Mouse (Mus musculus): ENCODE data around the gene H2-DMb2. TPM values are rescaled to one million over a fixed set of nuclear protein-coding genes. Genes with fewer than 3 reads are reported as not detected.

Gene H2-DMb2
- total RNA-seq, 2 experiments from 2014 or later, result 1.2 to 3.0 TPM

Other genes with a start within 250 kb of the H2-DMb2 start
- gene Platr17, start 238.2 kb upstream of the H2-DMb2 start, total RNA-seq (2021), result not detected
- gene Daxx, start 233.9 kb upstream of the H2-DMb2 start, total RNA-seq (2021), result 10 to 100 TPM; 34.7 to 37.8 TPM
- gene Tapbp, start 227.4 kb upstream of the H2-DMb2 start, total RNA-seq (2021), result 100 to 1,000 TPM; 122 to 131 TPM
- gene Zbtb22, start 227.4 kb upstream of the H2-DMb2 start, total RNA-seq (2021), result 10 to 100 TPM; 43.0 to 47.1 TPM
- gene Rgl2, start 213.8 kb upstream of the H2-DMb2 start, total RNA-seq (2021), result 10 to 100 TPM; 87.9 to 94.5 TPM
- gene Pfdn6, start 203.0 kb upstream of the H2-DMb2 start, total RNA-seq (2021), result 10 to 100 TPM; 96.5 to 98.1 TPM
- gene Wdr46, start 202.6 kb upstream of the H2-DMb2 start, total RNA-seq (2021), result 10 to 100 TPM; 35.1 to 35.2 TPM
- 1 to 10 TPM; 7.1 to 7.2 TPM for gene B3galt4, start 191.8 kb upstream of the H2-DMb2 start, total RNA-seq (2021)
- gene Vps52, start 187.5 kb upstream of the H2-DMb2 start, total RNA-seq (2021), result 10 to 100 TPM; 62.8 to 72.5 TPM
- gene Rps18, start 187.3 kb upstream of the H2-DMb2 start, total RNA-seq (2021), result 1,000 to 10,000 TPM; 1,180 to 1,281 TPM
- 100 to 1,000 TPM; 173 to 174 TPM for gene H2-K1, start 143.0 kb upstream of the H2-DMb2 start, total RNA-seq (2021)
- gene Ring1, start 118.6 kb upstream of the H2-DMb2 start, total RNA-seq (2021), result 10 to 100 TPM; 49.0 to 54.3 TPM
- gene H2-Ke6, start 115.2 kb upstream of the H2-DMb2 start, total RNA-seq (2021), result 100 to 1,000 TPM; 135 to 144 TPM
- gene Slc39a7, start 111.6 kb upstream of the H2-DMb2 start, total RNA-seq (2021), result 100 to 1,000 TPM; 145 to 156 TPM
- 10 to 100 TPM; 74.5 to 78.0 TPM for gene Rxrb, start 111.5 kb upstream of the H2-DMb2 start, total RNA-seq (2021)
- gene Col11a2, start 103.9 kb upstream of the H2-DMb2 start, total RNA-seq (2021), result 1 to 10 TPM; 3.1 to 6.4 TPM
- under 1 TPM in 1 of 2 experiments, not detected in 1; 0.31 TPM for gene H2-Oa, start 51.0 kb upstream of the H2-DMb2 start, total RNA-seq (2021)
- gene H2-DMa, start 23.8 kb upstream of the H2-DMb2 start, total RNA-seq (2021), result 10 to 100 TPM; 11.2 to 11.7 TPM
- 100 to 1,000 TPM; 225 to 226 TPM for gene Brd2, start 20.7 kb upstream of the H2-DMb2 start, total RNA-seq (2021)
- gene H2-DMb1, start 9.8 kb downstream of the H2-DMb2 start, total RNA-seq (2021), result 1 to 10 TPM; 1.9 to 3.8 TPM
- 10 to 100 TPM; 20.8 to 22.1 TPM for gene Tap1, start 44.2 kb downstream of the H2-DMb2 start, total RNA-seq (2021)
- gene Psmb9, start 44.5 kb downstream of the H2-DMb2 start, total RNA-seq (2021), result 10 to 100 TPM; 12.6 to 15.0 TPM
- 10 to 100 TPM; 25.0 to 27.4 TPM for gene Psmb8, start 54.4 kb downstream of the H2-DMb2 start, total RNA-seq (2021)
- 10 to 100 TPM; 32.9 to 33.2 TPM for gene Tap2, start 60.2 kb downstream of the H2-DMb2 start, total RNA-seq (2021)
- gene H2-Ob, start 95.6 kb downstream of the H2-DMb2 start, total RNA-seq (2021), result under 1 TPM; 0.28 to 0.65 TPM
- 10 to 100 TPM; 11.1 to 12.8 TPM for gene H2-Ab1, start 114.4 kb downstream of the H2-DMb2 start, total RNA-seq (2021)
- gene H2-Aa, start 144.5 kb downstream of the H2-DMb2 start, total RNA-seq (2021), result 10 to 100 TPM in 1 of 2 experiments, 1 to 10 TPM in 1; 9.1 to 15.9 TPM
- gene H2-Eb1, start 162.6 kb downstream of the H2-DMb2 start, total RNA-seq (2021), result 10 to 100 TPM in 1 of 2 experiments, 1 to 10 TPM in 1; 5.7 to 12.3 TPM
- gene H2-Eb2, start 182.4 kb downstream of the H2-DMb2 start, total RNA-seq (2021), result not detected
- under 1 TPM; 0.45 TPM for gene Btnl2, start 211.5 kb downstream of the H2-DMb2 start, total RNA-seq (2021)
- gene Btnl1, start 233.8 kb downstream of the H2-DMb2 start, total RNA-seq (2021), result not detected

Measured in adrenal gland, postnatal 4 days (tissue).